Mouse (Mus musculus) hematopoietic stem cell, adult 5-6 weeks (primary cell): Measurements from ENCODE around the gene Sun2. TPM values are rescaled to one million over a fixed set of nuclear protein-coding genes. Genes with fewer than 3 reads are reported as not detected.

Source experiments
- ATAC-seq, 2 experiments: fragments of 125-278 bp in 1 of 2; replicated peaks in 1 of 2; 2 replicates each; pipeline ENCODE4 v1.8.0; 2016 to 2017; ENCODE audit warnings: inconsistent platforms in 2 of 2, mild to moderate bottlenecking in 2 of 2, moderate number of reproducible peaks in 2 of 2, low read depth in 1 of 2, moderate TSS enrichment in 1 of 2; ENCODE audit not compliant: low FRiP score in 2 of 2, poor library complexity in 2 of 2, severe bottlenecking in 2 of 2, insufficient read depth in 1 of 2, low TSS enrichment in 1 of 2
- total RNA-seq: library from RNA; stranded (forward); fragments of 172-1452, 232-1000 nt; gene quantifications from 2 replicates; pipeline ENCODE4 v1.2.3, GENCODE M21; 2017

The Sun2 gene
- total RNA-seq, 1 experiment from 2014 or later, result 110 TPM

DNA sequence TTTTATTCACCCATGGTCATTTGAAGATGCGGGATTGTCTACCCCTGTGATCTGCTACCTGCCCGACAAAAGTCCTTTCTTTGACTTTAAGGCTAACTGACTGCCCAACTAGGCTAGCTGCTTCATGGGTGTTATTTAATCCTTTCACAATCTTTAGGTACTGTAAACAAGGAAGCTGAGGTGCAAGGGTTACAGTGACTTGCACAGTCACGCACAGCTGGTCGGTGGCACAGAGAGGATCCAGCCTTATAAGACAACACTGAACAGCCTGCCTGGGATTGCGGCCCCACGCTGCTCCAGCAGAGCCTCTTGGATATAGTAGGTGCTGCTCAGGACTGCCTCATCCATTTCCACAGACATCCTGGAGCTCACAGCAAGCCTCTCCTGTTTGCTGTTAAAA lies 59.2 kb downstream of the Sun2 start:
- ATAC-seq, result peak in 1 of 2 experiments; percentile 37; a peak in 1 of 4 replicates

DNA sequence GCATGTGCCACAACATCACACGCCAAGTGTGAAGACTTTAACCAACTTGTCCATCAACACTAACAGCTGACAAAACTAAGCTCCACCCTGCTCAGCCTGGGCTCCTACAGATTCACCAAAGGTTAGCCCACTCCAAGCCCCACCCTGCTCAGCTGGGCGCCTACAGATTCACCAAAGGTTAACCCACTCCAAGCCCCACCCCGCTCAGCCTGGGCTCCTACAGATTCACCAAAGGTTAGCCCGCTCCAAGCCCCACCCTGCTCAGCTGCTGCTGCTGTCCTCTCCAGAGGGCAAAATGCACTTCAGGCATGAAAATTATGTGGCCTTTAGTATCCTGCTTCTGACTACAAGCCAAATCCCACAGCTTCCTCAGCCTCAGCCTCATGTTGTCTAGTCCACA lies 60.4 kb downstream of the Sun2 start:
- no peak for ATAC-seq

DNA sequence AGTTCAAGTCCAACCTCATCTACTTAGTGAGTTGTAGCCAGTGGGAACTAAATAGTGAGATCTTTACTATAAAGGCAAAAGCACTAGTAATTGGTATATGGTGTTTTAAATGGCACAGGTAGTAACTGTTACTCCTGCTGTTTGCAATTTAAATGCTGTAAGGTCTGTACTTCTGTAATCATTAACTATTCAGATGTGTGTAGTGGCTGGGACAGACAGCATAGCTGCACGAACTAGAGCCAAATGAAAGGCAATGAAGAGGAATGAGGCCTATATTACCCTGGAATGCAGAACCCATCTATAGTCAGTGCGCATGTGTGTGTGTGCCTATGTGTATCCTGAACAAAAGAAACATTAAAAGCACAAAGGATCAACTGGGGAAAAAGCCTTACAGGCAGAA lies 64.4 kb downstream of the Sun2 start:
- ATAC-seq, result no peak

Other genes starting within 250 kb of the Sun2 start
- not detected in 2 replicates for gene Kcnj4, start 237.3 kb downstream of the Sun2 start, total RNA-seq
- not detected in 2 replicates for gene Kdelr3, start 226.1 kb downstream of the Sun2 start, total RNA-seq
- gene Ddx17, start 195.8 kb downstream of the Sun2 start, total RNA-seq, result 243 and 272 TPM in 2 replicates
- 2.4 and 2.8 TPM in 2 replicates for gene Dmc1, start 137.4 kb downstream of the Sun2 start, total RNA-seq
- gene Fam227a, start 83.6 kb downstream of the Sun2 start, total RNA-seq, result 0.44 and 1.7 TPM in 2 replicates
- 33.0 and 75.0 TPM in 2 replicates for gene Cby1, start 83.3 kb downstream of the Sun2 start, total RNA-seq
- gene Tomm22, start 71.7 kb downstream of the Sun2 start, total RNA-seq, result 52.1 and 75.9 TPM in 2 replicates
- gene Josd1, start 54.6 kb downstream of the Sun2 start, total RNA-seq, result 33.6 and 35.1 TPM in 2 replicates
- gene Gtpbp1, start 51.7 kb downstream of the Sun2 start, total RNA-seq, result 56.9 and 71.1 TPM in 2 replicates
- gene Dnal4, start 35.3 kb upstream of the Sun2 start, total RNA-seq, result 8.3 and 18.0 TPM in 2 replicates
- gene Nptxr, start 62.2 kb upstream of the Sun2 start, total RNA-seq, result 0.30 and 1.7 TPM in 2 replicates
- not detected in 2 replicates for gene Npcd, start 91.7 kb upstream of the Sun2 start, total RNA-seq
- gene Cbx6, start 92.2 kb upstream of the Sun2 start, total RNA-seq, result 34.1 and 34.2 TPM in 2 replicates
- 189 and 226 TPM in 2 replicates for gene Apobec3, start 149.1 kb upstream of the Sun2 start, total RNA-seq
- 12.6 TPM in 2 replicates for gene Cbx7, start 228.6 kb upstream of the Sun2 start, total RNA-seq